Comparison of ENCODE assay signal across 12 mouse cellular contexts in the genomic region with DNA sequence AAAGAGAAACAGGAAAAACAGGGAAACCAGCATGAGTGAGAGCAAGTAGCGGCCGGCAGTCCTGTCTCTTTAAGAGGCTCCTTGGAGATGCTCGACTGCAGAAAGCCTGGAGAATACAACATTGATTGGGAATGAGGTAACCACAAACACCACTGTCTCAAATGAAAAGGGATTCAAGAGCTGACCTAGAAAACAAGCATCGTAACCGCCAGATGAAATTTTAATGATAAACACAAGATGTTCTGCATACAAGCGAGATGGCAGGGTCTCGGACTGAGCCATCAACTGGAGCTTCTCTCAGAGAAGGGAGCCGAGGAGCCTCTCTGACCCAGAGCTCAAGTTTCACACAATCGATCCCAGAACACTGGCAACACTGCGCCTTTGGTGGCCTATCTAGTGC. TPM values are rescaled to one million over a fixed set of nuclear protein-coding genes. Genes with fewer than 3 reads are reported as not detected.
DNase-seq lines count a peak whose midpoint lies in the region; ATAC-seq and TF ChIP-seq lines count a peak whose summit lies in the region.
"Had no signal": no experiment of that assay in that cellular context is flagged by ENCODE, and none has a peak within 500 bp of the region (broad histone marks: within the 10 kb centered on the region; RNA-seq: fewer than 3 reads in every experiment).

No protein-coding gene starts in this region.

- no peak overlapping the region for H3K4me2 ChIP-seq in forebrain, embryonic 13.5 days
- no peak overlapping the region for H3K4me2 ChIP-seq in midbrain, embryonic 13.5 days (replicated peaks)
- H3K4me2 ChIP-seq: limb, embryonic 13.5 days; lung, embryonic 14.5 days had no signal

- H3K27ac ChIP-seq in gastrocnemius, adult 2 months = peak overlapping the region; percentile 80
- H3K27ac ChIP-seq in forebrain, embryonic 13.5 days = 0 out of 2 replicates have a peak overlapping the region, but pooled peaks have one; percentile 1
- H3K27ac ChIP-seq in midbrain, embryonic 13.5 days = peak overlapping the region; percentile 61; the same call in 1 of the 2 replicates
- H3K27ac ChIP-seq: limb, embryonic 13.5 days had no signal

- no peak for TF ChIP-seq CTCF in gastrocnemius, adult 2 months (IDR thresholded peaks at IDR 0.05)

- peaks cover 39% of the 10 kb centered on the region for H3K36me3 ChIP-seq in forebrain, embryonic 13.5 days (ENCODE audit: poor library complexity, severe bottlenecking)
- peaks cover 40% of the 10 kb centered on the region for H3K36me3 ChIP-seq in midbrain, embryonic 13.5 days

- peak; percentile 42 for DNase-seq in gastrocnemius, adult 2 months
- DNase-seq in gastrocnemius, adult 8-10 months (ENCODE audit: low spot score in 2 of 2) = no peak
- DNase-seq in brain, adult 2 months (ENCODE audit: low read depth, low spot score) = peak; percentile 53
- no peak for DNase-seq in spleen, postnatal 10 days (ENCODE audit: low spot score in 2 of 2)
- no peak for DNase-seq in kidney, adult 11 months
- DNase-seq: adrenal gland, postnatal 10 days; lung, embryonic 14.5 days; spleen, adult 18-20 months had no signal

- H3K27me3 ChIP-seq in forebrain, embryonic 13.5 days = no peaks in the 10 kb centered on the region
- H3K27me3 ChIP-seq in midbrain, embryonic 13.5 days = no peaks in the 10 kb centered on the region
- H3K27me3 ChIP-seq: limb, embryonic 13.5 days had no signal

- intact Hi-C loops in gastrocnemius, adult 2 months (cut with DNase I) = no loop called here

- ATAC-seq in forebrain, embryonic 13.5 days = no peak
- ATAC-seq in midbrain, embryonic 13.5 days = no peak
- no peak for ATAC-seq in inflammation-experienced regulatory T-cells, adult 6 months

- no peak overlapping the region for H3K9ac ChIP-seq in forebrain, embryonic 13.5 days
- no peak overlapping the region for H3K9ac ChIP-seq in midbrain, embryonic 13.5 days (replicated peaks)
- H3K9ac ChIP-seq: limb, embryonic 13.5 days; lung, embryonic 14.5 days had no signal

- H3K9me3 ChIP-seq in forebrain, embryonic 13.5 days (replicated peaks) = no peaks in the 10 kb centered on the region
- no peaks in the 10 kb centered on the region for H3K9me3 ChIP-seq in midbrain, embryonic 13.5 days
- H3K9me3 ChIP-seq: limb, embryonic 13.5 days had no signal

- peaks cover 35% of the 10 kb centered on the region for H3K4me1 ChIP-seq in forebrain, embryonic 13.5 days
- peaks cover 36% of the 10 kb centered on the region for H3K4me1 ChIP-seq in midbrain, embryonic 13.5 days (replicated peaks)

- peak overlapping the region; percentile 15; the same call in 1 of the 2 replicates for H3K4me3 ChIP-seq in gastrocnemius, adult 2 months
- no peak overlapping the region for H3K4me3 ChIP-seq in forebrain, embryonic 13.5 days
- H3K4me3 ChIP-seq in midbrain, embryonic 13.5 days (replicated peaks) = no peak overlapping the region
- H3K4me3 ChIP-seq: limb, embryonic 13.5 days had no signal

- WGBS in forebrain, embryonic 13.5 days = 42% methylated on average over 10 of the region's 10 CpGs
- 52% methylated on average over 10 of the region's 10 CpGs for WGBS in midbrain, embryonic 13.5 days

RNA-seq across cellular contexts. Expression of gene Fbxw8, which starts 32.2 kb away (rescaled TPM):
- 10 to 100 TPM; 20.8 to 24.2 TPM for total RNA-seq in gastrocnemius, adult 2 months (2021)
- total RNA-seq in gastrocnemius, adult 8-10 months (2022) = 10 to 100 TPM; 17.7 to 23.7 (median 19.0) TPM
- 23.5 and 24.6 TPM in 2 replicates for polyA plus RNA-seq in forebrain, embryonic 13.5 days (2015; fragmentation: Nextera tagmentation; extraction: Ambion mirVana)
- 22.5 and 25.6 TPM in 2 replicates for polyA plus RNA-seq in midbrain, embryonic 13.5 days (2015; fragmentation: Nextera tagmentation; extraction: Ambion mirVana)
- polyA plus RNA-seq in inflammation-experienced regulatory T-cells, adult 6 months (2017; shearing (Covaris generic)) = 1 to 10 TPM; 3.2 to 3.5 (median 3.3) TPM

RNA-seq across cellular contexts. Expression of gene Hrk, which starts 41.4 kb away (rescaled TPM):
- under 1 TPM; 0.08 to 0.15 TPM for total RNA-seq in gastrocnemius, adult 2 months (2021)
- total RNA-seq in gastrocnemius, adult 8-10 months (2022) = under 1 TPM in 3 of 4 experiments, not detected in 1; 0.05 to 0.16 (median 0.11) TPM
- polyA plus RNA-seq in forebrain, embryonic 13.5 days (2015; fragmentation: Nextera tagmentation; extraction: Ambion mirVana) = 0.62 and 0.91 TPM in 2 replicates
- 0.68 and 0.73 TPM in 2 replicates for polyA plus RNA-seq in midbrain, embryonic 13.5 days (2015; fragmentation: Nextera tagmentation; extraction: Ambion mirVana)
- polyA plus RNA-seq in inflammation-experienced regulatory T-cells, adult 6 months (2017; shearing (Covaris generic)) = under 1 TPM in 1 of 3 experiments, not detected in 2; 0.54 TPM
- polyA plus RNA-seq: lung, embryonic 14.5 days had no signal

Comparison
In these comparisons a context has a peak if more than half of its experiments do, and no peak if none do; other contexts are left out.
1. DNase-seq: peak in gastrocnemius, adult 2 months (single experiment) and brain, adult 2 months (single experiment); none in gastrocnemius, adult 8-10 months (0 of 2), spleen, postnatal 10 days (0 of 2) and kidney, adult 11 months (single experiment).
2. H3K27ac ChIP-seq: peak in every context shown above with its lines; median percentile 80 in gastrocnemius, adult 2 months; 61 in midbrain, embryonic 13.5 days; 1 in forebrain, embryonic 13.5 days.